Mouse (Mus musculus) heart, embryonic 16.5 days (tissue): Measurements from ENCODE around the gene Gm20481. TPM values are rescaled to one million over a fixed set of nuclear protein-coding genes. Genes with fewer than 3 reads are reported as not detected.

ENCODE experiments used
- ATAC-seq: fragments of 200-750 bp; cut with Nextera tagmentation; replicated peaks from 2 replicates; pipeline ENCODE4 v1.8.0; 2017; ENCODE audit warnings: moderate number of reproducible peaks; ENCODE audit not compliant: insufficient read depth, low FRiP score; ENCODE audit errors: extremely low read depth
- H3K27ac ChIP-seq: fragments of 300-500 bp; sonication (generic); 2 replicates; pipeline ENCODE4 v1.5.1; 2014; ENCODE audit warnings: mild to moderate bottlenecking, low read length, control low read depth, moderate library complexity
- H3K27me3 ChIP-seq: fragments of 300-500 bp; sonication (generic); 2 replicates; pipeline ENCODE4 v1.6.1; 2014; ENCODE audit warnings: low read length, mixed read lengths; ENCODE audit not compliant: control insufficient read depth, insufficient read depth
- H3K36me3 ChIP-seq: fragments of 300-500 bp; sonication (generic); 2 replicates; pipeline ENCODE4 v1.6.1; 2014; ENCODE audit not compliant: control insufficient read depth, insufficient read depth
- H3K4me1 ChIP-seq: fragments of 300-500 bp; sonication (generic); 2 replicates; pipeline ENCODE4 v1.6.1; 2014; ENCODE audit warnings: low read length, mixed read lengths; ENCODE audit not compliant: control insufficient read depth, insufficient read depth
- H3K4me2 ChIP-seq: fragments of 300-500 bp; sonication (generic); 2 replicates; pipeline ENCODE4 v1.6.1; 2014; ENCODE audit warnings: low read depth, mild to moderate bottlenecking, control low read depth, low read length
- H3K4me3 ChIP-seq: fragments of 300-500 bp; sonication (generic); 2 replicates; pipeline ENCODE4 v1.5.1; 2014; ENCODE audit warnings: mild to moderate bottlenecking, control low read depth, low read length
- H3K9ac ChIP-seq: fragments of 300-500 bp; sonication (generic); 2 replicates; pipeline ENCODE4 v1.6.1; 2014; ENCODE audit warnings: low read length, control low read depth
- H3K9me3 ChIP-seq: fragments of 300-500 bp; sonication (generic); replicated peaks from 2 replicates; pipeline ENCODE4 v1.6.1; 2016; ENCODE audit warnings: low read length; ENCODE audit not compliant: control insufficient read depth
- WGBS: fragments of 180-500 bp; shearing (Covaris S2); extraction: QIAGEN DNeasy Blood & Tissue Kit; methylation state at CpG from one replicate; pipeline ENCODE4 v1.1.7; 2014; 5-methylcytosine and 5-hydroxymethylcytosine counted together
- polyA plus RNA-seq: library from polyadenylated mRNA; unstranded; fragments of >200 nt; fragmentation: Nextera tagmentation; extraction: Ambion mirVana; gene quantifications from 2 replicates; pipeline ENCODE4 v1.2.1, GENCODE M21; 2015

Gm20481 gene
- polyA plus RNA-seq, 1 experiment from 2014 or later, result not detected

DNA sequence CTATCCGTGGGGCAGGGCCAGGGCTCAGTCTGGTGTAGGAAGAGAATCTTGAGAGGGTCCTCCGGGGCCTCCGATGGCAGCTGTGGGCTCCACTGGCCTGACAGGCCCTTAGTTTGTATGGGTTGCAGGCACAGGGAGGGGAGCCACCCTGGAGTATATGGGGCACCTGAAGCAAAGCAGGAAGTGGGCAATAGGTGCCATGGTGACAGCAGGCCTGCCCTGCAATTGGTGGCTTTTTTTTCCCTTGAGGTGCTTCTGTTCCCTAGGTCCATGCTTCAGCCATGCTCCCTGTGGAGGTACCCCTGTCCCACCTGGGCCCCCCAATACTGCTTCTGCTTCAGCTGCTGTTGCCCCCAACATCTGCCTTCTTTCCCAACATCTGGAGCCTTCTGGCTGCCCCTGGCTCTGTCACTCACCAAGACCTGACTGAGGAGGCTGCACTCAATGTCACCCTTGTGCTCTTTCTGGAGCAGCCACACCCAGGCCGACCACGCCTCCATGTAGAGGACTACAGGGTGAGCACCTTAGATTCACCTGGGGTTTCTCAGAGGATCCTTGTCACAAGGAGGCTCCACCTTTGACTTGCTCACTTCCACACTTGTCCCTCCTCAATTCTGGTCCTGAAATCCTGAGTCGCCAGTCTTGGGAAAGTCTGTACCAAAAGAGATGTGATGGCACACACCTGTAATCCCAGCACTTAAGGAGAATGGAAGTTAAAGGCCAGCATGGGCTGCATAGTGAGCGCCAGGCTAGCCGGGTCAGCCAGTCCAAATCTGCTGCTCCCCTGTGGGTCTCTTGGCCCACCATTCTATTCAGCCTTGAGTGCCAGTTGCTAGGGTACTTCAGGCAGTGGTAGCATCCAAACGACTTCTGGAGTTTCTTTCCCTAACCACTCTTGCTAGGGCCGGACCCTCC, 47.3 kb downstream of the Gm20481 start:
- peaks cover 18% of the 10 kb centered on the region for H3K4me1 ChIP-seq
- peak overlapping the region; percentile 49 for H3K9ac ChIP-seq
- peak overlapping the region; percentile 36; the same call in 1 of the 2 replicates for H3K27ac ChIP-seq
- H3K27me3 ChIP-seq, result no peaks in the 10 kb centered on the region
- peaks cover 33% of the 10 kb centered on the region for H3K36me3 ChIP-seq
- ATAC-seq, result no peak
- 75% methylated on average over 10 of the region's 10 CpGs for WGBS
- H3K4me2 ChIP-seq, result no peak overlapping the region
- no peaks in the 10 kb centered on the region for H3K9me3 ChIP-seq
- H3K4me3 ChIP-seq, result no peak overlapping the region

DNA sequence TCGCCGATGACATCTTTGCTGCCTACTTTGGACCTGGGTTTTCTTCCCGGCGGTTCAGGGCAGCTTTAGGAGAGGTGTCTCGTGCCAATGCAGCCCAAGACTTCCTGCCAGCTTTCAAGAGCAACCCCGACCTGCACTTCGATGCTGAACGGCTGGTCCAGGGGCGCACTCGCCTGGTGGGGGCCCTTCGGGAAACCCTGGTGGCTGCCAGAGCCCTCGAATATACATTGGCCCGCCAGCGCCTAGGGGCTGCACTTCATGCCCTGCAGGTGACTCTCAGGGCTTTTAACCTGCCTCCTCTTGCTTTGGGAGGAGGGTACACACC, 48.0 kb downstream of the Gm20481 start:
- H3K27ac ChIP-seq, result no peak overlapping the region
- H3K9me3 ChIP-seq, result no peaks in the 10 kb centered on the region
- 72% methylated on average over 14 of the region's 14 CpGs for whole genome bisulfite sequencing
- peaks cover 27% of the 10 kb centered on the region for H3K36me3 ChIP-seq
- H3K4me1 ChIP-seq, result peaks cover 18% of the 10 kb centered on the region
- no peak for ATAC-seq
- H3K4me3 ChIP-seq, result no peak overlapping the region
- no peaks in the 10 kb centered on the region for H3K27me3 ChIP-seq
- H3K4me2 ChIP-seq, result no peak overlapping the region
- H3K9ac ChIP-seq, result no peak overlapping the region

DNA sequence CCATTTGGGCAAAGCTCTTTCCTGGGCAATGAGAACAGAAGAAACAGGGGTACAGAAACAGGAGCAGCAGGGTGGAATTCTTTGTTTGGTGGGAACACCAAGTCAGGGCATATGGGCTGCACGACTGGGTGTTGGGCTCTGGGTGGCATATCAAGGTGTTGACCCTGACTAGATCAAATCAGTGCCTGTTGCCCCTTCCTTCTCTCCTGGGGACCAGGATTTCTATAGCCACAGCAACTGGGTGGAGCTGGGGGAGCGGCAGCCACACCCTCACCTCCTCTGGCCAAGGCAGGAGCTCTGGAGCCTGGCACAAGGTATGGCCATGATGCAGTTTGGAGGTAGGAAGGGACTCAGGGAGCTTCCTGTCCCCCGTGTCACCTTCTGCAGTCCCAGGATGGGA, 48.5 kb downstream of the Gm20481 start:
- no peak for ATAC-seq
- WGBS, result 63% methylated on average over 3 of the region's 3 CpGs
- H3K9me3 ChIP-seq, result no peaks in the 10 kb centered on the region
- no peaks in the 10 kb centered on the region for H3K27me3 ChIP-seq
- H3K4me2 ChIP-seq, result no peak overlapping the region
- no peak overlapping the region for H3K27ac ChIP-seq
- peaks cover 25% of the 10 kb centered on the region for H3K36me3 ChIP-seq
- H3K4me1 ChIP-seq, result peaks cover 18% of the 10 kb centered on the region
- H3K9ac ChIP-seq, result no peak overlapping the region; the same call in 1 of the 2 replicates
- H3K4me3 ChIP-seq, result no peak overlapping the region

DNA sequence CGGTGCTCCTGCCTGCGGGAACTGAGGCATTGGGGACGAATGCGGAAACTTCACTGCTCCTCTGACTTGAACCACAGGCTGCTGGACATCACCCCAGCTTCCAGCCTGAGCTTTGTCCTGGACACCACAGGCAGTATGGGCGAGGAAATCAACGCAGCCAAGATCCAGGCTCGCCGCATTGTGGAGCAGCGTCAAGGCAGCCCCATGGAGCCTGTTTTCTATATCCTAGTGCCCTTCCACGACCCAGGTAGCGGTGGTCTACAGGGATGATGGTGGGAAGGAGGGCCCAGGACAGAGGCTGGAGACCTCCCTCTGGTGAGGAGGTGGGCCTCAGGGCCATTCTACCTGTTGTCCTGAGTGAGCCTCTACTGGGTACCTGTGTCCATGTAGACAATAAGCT, 50.2 kb downstream of the Gm20481 start:
- WGBS, result 77% methylated on average over 11 of the region's 11 CpGs
- Histone ChIP-seq H3K27me3 (no peaks in the 10 kb centered on the region), H3K4me1 (peaks cover 18% of the 10 kb centered on the region)

DNA sequence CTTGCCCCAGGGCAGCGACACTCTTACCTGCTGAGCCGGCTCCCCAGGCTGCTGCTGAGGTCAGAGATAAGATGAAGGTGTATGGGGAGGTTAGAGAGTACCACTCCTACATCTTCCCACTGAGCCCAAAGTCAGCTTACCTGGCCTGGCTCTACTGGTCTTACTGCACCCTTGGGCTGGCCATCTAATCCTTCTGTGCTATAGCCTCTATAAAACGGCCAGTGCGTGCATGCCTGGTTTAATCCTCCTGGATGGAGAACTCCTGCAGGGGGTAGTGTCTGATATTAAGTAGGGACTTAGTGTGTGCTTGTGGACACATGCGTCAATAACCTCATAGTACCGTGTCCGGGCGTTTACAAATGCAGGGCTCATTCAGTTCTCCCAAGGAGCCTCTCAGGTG, 50.8 kb downstream of the Gm20481 start:
- 0 out of 2 replicates have a peak, but pooled peaks cover 4% of the 10 kb centered on the region for H3K36me3 ChIP-seq
- no peaks in the 10 kb centered on the region for H3K9me3 ChIP-seq
- no peak for ATAC-seq
- no peak overlapping the region for H3K27ac ChIP-seq
- no peak overlapping the region for H3K4me3 ChIP-seq
- no peak overlapping the region for H3K4me2 ChIP-seq
- 86% methylated on average over 8 of the region's 8 CpGs for WGBS
- no peak overlapping the region for H3K9ac ChIP-seq
- no peaks in the 10 kb centered on the region for H3K27me3 ChIP-seq
- H3K4me1 ChIP-seq, result peaks cover 18% of the 10 kb centered on the region

More for the DNA sequence above, 50.2 kb downstream of the Gm20481 start:
- Histone ChIP-seq H3K4me3 (no peak overlapping the region), H3K4me2 (no peak overlapping the region), H3K36me3 (peaks cover 8% of the 10 kb centered on the region), H3K27ac (no peak overlapping the region), H3K9ac (no peak overlapping the region), H3K9me3 (no peaks in the 10 kb centered on the region)
- no peak for ATAC-seq

DNA sequence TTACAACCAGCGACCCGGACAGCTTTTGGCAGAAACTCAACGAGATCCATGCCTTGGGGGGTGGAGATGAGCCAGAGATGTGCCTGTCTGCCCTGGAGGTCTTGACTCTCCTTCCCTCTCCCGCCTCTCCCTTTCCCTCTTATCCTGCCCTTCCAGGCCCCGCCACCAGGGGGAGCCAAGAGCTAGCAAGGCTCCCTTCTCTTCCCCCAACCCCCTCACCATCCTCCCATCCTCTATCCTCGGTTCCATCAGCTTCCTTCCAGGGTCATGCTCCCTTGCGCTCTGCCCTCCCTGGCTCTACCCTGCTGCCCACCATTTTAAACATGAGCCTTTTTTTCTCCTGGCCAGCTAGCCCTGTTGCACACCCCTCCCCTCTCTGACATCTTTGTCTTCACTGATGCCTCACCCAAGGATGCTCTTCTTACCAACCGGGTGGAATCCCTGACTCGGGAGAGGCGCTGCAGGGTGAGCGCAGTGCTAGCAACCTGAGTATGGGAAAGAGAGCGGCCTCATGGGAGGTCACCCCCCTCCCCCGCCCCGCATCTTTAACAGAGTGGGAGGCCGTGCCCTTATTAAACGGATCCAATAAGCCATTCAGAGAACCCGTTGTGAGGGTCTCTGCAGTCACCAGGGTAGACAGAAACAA, 51.6 kb downstream of the Gm20481 start:
- Histone ChIP-seq H3K27ac (peak overlapping the region; percentile 81), H3K4me2 (peak overlapping the region; percentile 37), H3K4me3 (peak overlapping the region; percentile 3; the same call in 1 of the 2 replicates), H3K9ac (no peak overlapping the region), H3K27me3 (no peaks in the 10 kb centered on the region), H3K4me1 (peaks cover 13% of the 10 kb centered on the region), H3K36me3 (0 out of 2 replicates have a peak, but pooled peaks cover under 1% of the 10 kb centered on the region), H3K9me3 (no peaks in the 10 kb centered on the region)
- 9% methylated on average over 17 of the region's 17 CpGs for WGBS
- peak; percentile 19 for ATAC-seq

Other genes with a start within 250 kb of the Gm20481 start
- gene C4b, start 226.0 kb upstream of the Gm20481 start, polyA plus RNA-seq, result 0.25 and 0.34 TPM in 2 replicates
- not detected in 2 replicates for gene Cyp21a1, start 165.4 kb upstream of the Gm20481 start, polyA plus RNA-seq
- gene Stk19, start 133.0 kb upstream of the Gm20481 start, polyA plus RNA-seq, result 17.1 and 24.4 TPM in 2 replicates
- 37.7 and 38.6 TPM in 2 replicates for gene Dxo, start 132.9 kb upstream of the Gm20481 start, polyA plus RNA-seq
- gene Skiv2l, start 119.7 kb upstream of the Gm20481 start, polyA plus RNA-seq, result 32.9 and 33.9 TPM in 2 replicates
- 57.5 and 64.3 TPM in 2 replicates for gene Nelfe, start 119.5 kb upstream of the Gm20481 start, polyA plus RNA-seq
- 1.7 and 2.5 TPM in 2 replicates for gene Cfb, start 107.4 kb upstream of the Gm20481 start, polyA plus RNA-seq
- gene Zbtb12, start 90.4 kb upstream of the Gm20481 start, polyA plus RNA-seq, result 1.4 and 1.5 TPM in 2 replicates
- gene Gm20547, start 87.9 kb upstream of the Gm20481 start, polyA plus RNA-seq, result not detected in 2 replicates
- 2.2 and 2.6 TPM in 2 replicates for gene C2, start 71.6 kb upstream of the Gm20481 start, polyA plus RNA-seq
- gene Ehmt2, start 71.4 kb upstream of the Gm20481 start, polyA plus RNA-seq, result 39.5 and 41.5 TPM in 2 replicates
- gene Slc44a4, start 55.4 kb upstream of the Gm20481 start, polyA plus RNA-seq, result 0.16 and 0.68 TPM in 2 replicates
- 20.1 and 20.4 TPM in 2 replicates for gene Neu1, start 38.7 kb upstream of the Gm20481 start, polyA plus RNA-seq
- 0.11 and 0.18 TPM in 2 replicates for gene Hspa1b, start 10.7 kb upstream of the Gm20481 start, polyA plus RNA-seq
- gene Hspa1a, start 2.2 kb downstream of the Gm20481 start, polyA plus RNA-seq, result 3.9 and 4.4 TPM in 2 replicates
- gene Hspa1l, start 2.8 kb downstream of the Gm20481 start, polyA plus RNA-seq, result 3.1 and 4.2 TPM in 2 replicates
- gene Lsm2, start 11.9 kb downstream of the Gm20481 start, polyA plus RNA-seq, result 132 and 134 TPM in 2 replicates
- 69.9 and 75.0 TPM in 2 replicates for gene Vars, start 31.1 kb downstream of the Gm20481 start, polyA plus RNA-seq
- gene Vwa7, start 46.7 kb downstream of the Gm20481 start, polyA plus RNA-seq, result 0.27 and 0.34 TPM in 2 replicates
- gene Sapcd1, start 58.1 kb downstream of the Gm20481 start, polyA plus RNA-seq, result 1.9 and 3.0 TPM in 2 replicates
- gene Msh5, start 76.8 kb downstream of the Gm20481 start, polyA plus RNA-seq, result 3.5 and 3.7 TPM in 2 replicates
- 349 and 372 TPM in 2 replicates for gene Clic1, start 80.1 kb downstream of the Gm20481 start, polyA plus RNA-seq
- 171 and 193 TPM in 2 replicates for gene Ddah2, start 89.1 kb downstream of the Gm20481 start, polyA plus RNA-seq
- gene Ly6g6c, start 95.5 kb downstream of the Gm20481 start, polyA plus RNA-seq, result 0.17 TPM in 1 of 2 replicates, not detected in the other
- 0.16 and 0.54 TPM in 2 replicates for gene Mpig6b, start 96.3 kb downstream of the Gm20481 start, polyA plus RNA-seq
- 0.72 and 0.84 TPM in 2 replicates for gene Ly6g6e, start 107.0 kb downstream of the Gm20481 start, polyA plus RNA-seq
- gene Ly6g6d, start 108.2 kb downstream of the Gm20481 start, polyA plus RNA-seq, result 1.9 and 3.4 TPM in 2 replicates
- 0.29 and 0.39 TPM in 2 replicates for gene Ly6g6f, start 115.7 kb downstream of the Gm20481 start, polyA plus RNA-seq
- gene Abhd16a, start 119.4 kb downstream of the Gm20481 start, polyA plus RNA-seq, result 80.9 and 83.3 TPM in 2 replicates
- gene Ly6g5c, start 138.4 kb downstream of the Gm20481 start, polyA plus RNA-seq, result 0.72 TPM in 1 of 2 replicates, not detected in the other
- 0.57 and 0.63 TPM in 2 replicates for gene Ly6g5b, start 145.5 kb downstream of the Gm20481 start, polyA plus RNA-seq
- gene Gpank1, start 151.5 kb downstream of the Gm20481 start, polyA plus RNA-seq, result 13.6 and 14.9 TPM in 2 replicates
- 224 and 232 TPM in 2 replicates for gene Csnk2b, start 152.1 kb downstream of the Gm20481 start, polyA plus RNA-seq
- 10.1 and 10.2 TPM in 2 replicates for gene D17H6S53E, start 156.5 kb downstream of the Gm20481 start, polyA plus RNA-seq
- 0.60 and 0.89 TPM in 2 replicates for gene Apom, start 162.1 kb downstream of the Gm20481 start, polyA plus RNA-seq
- 37.5 and 40.5 TPM in 2 replicates for gene Bag6, start 165.3 kb downstream of the Gm20481 start, polyA plus RNA-seq
- gene Prrc2a, start 195.0 kb downstream of the Gm20481 start, polyA plus RNA-seq, result 103 and 113 TPM in 2 replicates
- gene Aif1, start 206.2 kb downstream of the Gm20481 start, polyA plus RNA-seq, result 6.0 and 10.9 TPM in 2 replicates
- 7.9 and 8.2 TPM in 2 replicates for gene Lst1, start 218.5 kb downstream of the Gm20481 start, polyA plus RNA-seq
- gene Ltb, start 224.5 kb downstream of the Gm20481 start, polyA plus RNA-seq, result 3.5 and 6.4 TPM in 2 replicates
- gene Tnf, start 232.1 kb downstream of the Gm20481 start, polyA plus RNA-seq, result 0.20 and 0.33 TPM in 2 replicates
- gene Lta, start 235.4 kb downstream of the Gm20481 start, polyA plus RNA-seq, result 0.27 and 0.79 TPM in 2 replicates